Comparison of ENCODE assay signal across 8 mouse cellular contexts in genomic region chr7:127912938-127913337, GRCm38 (mm10). TPM values are rescaled to one million over a fixed set of nuclear protein-coding genes. Genes with fewer than 3 reads are reported as not detected.
A peak's percentile ranks its signal among the peaks of the same experiment; 100 is the strongest.
DNase-seq lines count a peak whose midpoint lies in the region; ATAC-seq and TF ChIP-seq lines count a peak whose summit lies in the region.

No protein-coding gene starts in this region.

- H3K9me3 ChIP-seq in heart, postnatal 0 days (replicated peaks; ENCODE audit: control insufficient read depth, low read length), result no peaks in the 10 kb centered on the region
- no peaks in the 10 kb centered on the region for H3K9me3 ChIP-seq in hindbrain, embryonic 13.5 days
- no peaks in the 10 kb centered on the region for H3K9me3 ChIP-seq in midbrain, embryonic 13.5 days

- H3K27ac ChIP-seq in heart, postnatal 0 days (ENCODE audit: low read depth), result no peak overlapping the region
- H3K27ac ChIP-seq in bone marrow, adult 2 months (ENCODE audit: control insufficient read depth, insufficient read depth, low read depth, low read length, poor library complexity), result no peak overlapping the region
- H3K27ac ChIP-seq in hindbrain, embryonic 13.5 days, result peak overlapping the region; percentile 87; the same call in 1 of the 2 replicates
- H3K27ac ChIP-seq in midbrain, embryonic 13.5 days, result peak overlapping the region; percentile 84; the same call in 1 of the 2 replicates

- WGBS in heart, postnatal 0 days, result 8% methylated on average over 4 of the region's 4 CpGs
- 3% methylated on average over 4 of the region's 4 CpGs for WGBS in bone marrow, adult 2 months
- WGBS in hindbrain, embryonic 13.5 days, result 29% methylated on average over 4 of the region's 4 CpGs
- 33% methylated on average over 4 of the region's 4 CpGs for WGBS in midbrain, embryonic 13.5 days

- no peak for ATAC-seq in heart, postnatal 0 days (ENCODE audit: insufficient read depth, low read depth)
- ATAC-seq in hindbrain, embryonic 13.5 days (ENCODE audit: low FRiP score), result no peak
- no peak for ATAC-seq in midbrain, embryonic 13.5 days

- TF ChIP-seq EP300 in heart, postnatal 0 days (IDR thresholded peaks at IDR 0.05; ENCODE audit: low read depth), result no peak

- H3K27me3 ChIP-seq in heart, postnatal 0 days (ENCODE audit: control insufficient read depth, insufficient read depth, low read length), result no peaks in the 10 kb centered on the region
- H3K27me3 ChIP-seq in hindbrain, embryonic 13.5 days, result no peaks in the 10 kb centered on the region
- H3K27me3 ChIP-seq in midbrain, embryonic 13.5 days, result no peaks in the 10 kb centered on the region

- no peak for DNase-seq in heart, postnatal 0 days (ENCODE audit: low spot score)
- no peak for DNase-seq in heart, adult 18-20 months
- DNase-seq in right cerebral cortex, postnatal 10 days (ENCODE audit: low spot score in 2 of 2), result no peak
- DNase-seq in MN1 (ENCODE audit: low spot score), result no peak
- DNase-seq in right cerebral cortex, postnatal 4 days, result no peak

- peak overlapping the region; percentile 86; the same call in 1 of the 2 replicates for H3K9ac ChIP-seq in heart, postnatal 0 days (replicated peaks; ENCODE audit: low read depth, low read length)
- peak overlapping the region; percentile 84 for H3K9ac ChIP-seq in hindbrain, embryonic 13.5 days
- H3K9ac ChIP-seq in midbrain, embryonic 13.5 days (replicated peaks), result peak overlapping the region; percentile 78

- TF ChIP-seq CTCF in heart, postnatal 0 days (IDR thresholded peaks at IDR 0.05; ENCODE audit: low read depth), result no peak
- no peak for TF ChIP-seq CTCF in bone marrow, adult 2 months (IDR thresholded peaks at IDR 0.05; ENCODE audit: control insufficient read depth, insufficient read depth, low read length)

- TF ChIP-seq POLR2A in bone marrow, adult 2 months (IDR thresholded peaks at IDR 0.05; ENCODE audit: borderline replicate concordance, control insufficient read depth, low read depth, low read length), result no peak

- H3K4me1 ChIP-seq in heart, postnatal 0 days (ENCODE audit: control insufficient read depth, insufficient read depth), result 0 out of 2 replicates have a peak, but pooled peaks cover 11% of the 10 kb centered on the region
- no peaks in the 10 kb centered on the region for H3K4me1 ChIP-seq in bone marrow, adult 2 months (ENCODE audit: control insufficient read depth, insufficient read depth, low read length)
- peaks cover 16% of the 10 kb centered on the region for H3K4me1 ChIP-seq in hindbrain, embryonic 13.5 days (replicated peaks)
- H3K4me1 ChIP-seq in midbrain, embryonic 13.5 days (replicated peaks), result peaks cover 13% of the 10 kb centered on the region

- H3K4me2 ChIP-seq in heart, postnatal 0 days (ENCODE audit: low read depth, low read length), result peak overlapping the region; percentile 87
- H3K4me2 ChIP-seq in hindbrain, embryonic 13.5 days, result peak overlapping the region; percentile 74
- peak overlapping the region; percentile 77 for H3K4me2 ChIP-seq in midbrain, embryonic 13.5 days (replicated peaks)

- H3K36me3 ChIP-seq in heart, postnatal 0 days (replicated peaks; ENCODE audit: control insufficient read depth, insufficient read depth, low read length), result peaks cover 37% of the 10 kb centered on the region
- H3K36me3 ChIP-seq in hindbrain, embryonic 13.5 days, result peaks cover 51% of the 10 kb centered on the region
- peaks cover 48% of the 10 kb centered on the region for H3K36me3 ChIP-seq in midbrain, embryonic 13.5 days

- peak overlapping the region; percentile 96 for H3K4me3 ChIP-seq in heart, postnatal 0 days (ENCODE audit: low read depth, low read length)
- H3K4me3 ChIP-seq in bone marrow, adult 2 months (replicated peaks; ENCODE audit: control insufficient read depth, low read depth, low read length), result peak overlapping the region; percentile 83
- peak overlapping the region; percentile 96 for H3K4me3 ChIP-seq in hindbrain, embryonic 13.5 days
- H3K4me3 ChIP-seq in midbrain, embryonic 13.5 days (replicated peaks), result peak overlapping the region; percentile 87

RNA-seq across cellular contexts. Expression of gene Kat8, which starts 0.6 kb away (rescaled TPM):
- 14.4 and 22.6 TPM in 2 replicates for total RNA-seq in heart, postnatal 0 days (2014; rRNA removed; ENCODE audit: low replicate concordance)
- polyA plus RNA-seq in heart, postnatal 0 days (2015; fragmentation: Nextera tagmentation; extraction: Ambion mirVana), result 17.0 and 20.4 TPM in 2 replicates
- 10 to 100 TPM; 14.1 to 14.6 TPM for total RNA-seq in heart, adult 18-20 months (2021)
- polyA plus RNA-seq in bone marrow, adult 2 months (2011; ENCODE audit: insufficient read depth, insufficient read length, low replicate concordance, missing spikeins), result 14.5 and 15.7 TPM in 2 replicates
- polyA plus RNA-seq in hindbrain, embryonic 13.5 days (2015; fragmentation: Nextera tagmentation; extraction: Ambion mirVana), result 47.1 and 50.9 TPM in 2 replicates
- 51.0 and 56.0 TPM in 2 replicates for polyA plus RNA-seq in midbrain, embryonic 13.5 days (2015; fragmentation: Nextera tagmentation; extraction: Ambion mirVana)

RNA-seq across cellular contexts. Expression of gene Bckdk, which starts 9.1 kb away (rescaled TPM):
- 117 and 196 TPM in 2 replicates for total RNA-seq in heart, postnatal 0 days (2014; rRNA removed; ENCODE audit: low replicate concordance)
- 128 and 131 TPM in 2 replicates for polyA plus RNA-seq in heart, postnatal 0 days (2015; fragmentation: Nextera tagmentation; extraction: Ambion mirVana)
- 100 to 1,000 TPM; 119 to 128 TPM for total RNA-seq in heart, adult 18-20 months (2021)
- polyA plus RNA-seq in bone marrow, adult 2 months (2011; ENCODE audit: insufficient read depth, insufficient read length, low replicate concordance, missing spikeins), result 42.4 and 66.8 TPM in 2 replicates
- 59.7 and 66.8 TPM in 2 replicates for polyA plus RNA-seq in hindbrain, embryonic 13.5 days (2015; fragmentation: Nextera tagmentation; extraction: Ambion mirVana)
- 74.7 and 74.8 TPM in 2 replicates for polyA plus RNA-seq in midbrain, embryonic 13.5 days (2015; fragmentation: Nextera tagmentation; extraction: Ambion mirVana)

RNA-seq across cellular contexts. Expression of gene Prss8, which starts 17.0 kb away (rescaled TPM):
- total RNA-seq in heart, postnatal 0 days (2014; rRNA removed; ENCODE audit: low replicate concordance), result 0.73 and 8.1 TPM in 2 replicates
- polyA plus RNA-seq in heart, postnatal 0 days (2015; fragmentation: Nextera tagmentation; extraction: Ambion mirVana), result 0.18 and 0.34 TPM in 2 replicates
- total RNA-seq in heart, adult 18-20 months (2021), result under 1 TPM in 1 of 2 experiments, not detected in 1; 0.26 TPM
- 1.8 TPM in 1 of 2 replicates, not detected in the other for polyA plus RNA-seq in bone marrow, adult 2 months (2011; ENCODE audit: insufficient read depth, insufficient read length, low replicate concordance, missing spikeins)
- 0.26 and 0.30 TPM in 2 replicates for polyA plus RNA-seq in hindbrain, embryonic 13.5 days (2015; fragmentation: Nextera tagmentation; extraction: Ambion mirVana)
- 0.20 and 0.35 TPM in 2 replicates for polyA plus RNA-seq in midbrain, embryonic 13.5 days (2015; fragmentation: Nextera tagmentation; extraction: Ambion mirVana)

RNA-seq across cellular contexts. Expression of gene Vkorc1, which starts 17.5 kb away (rescaled TPM):
- total RNA-seq in heart, postnatal 0 days (2014; rRNA removed; ENCODE audit: low replicate concordance), result 36.8 and 59.1 TPM in 2 replicates
- polyA plus RNA-seq in heart, postnatal 0 days (2015; fragmentation: Nextera tagmentation; extraction: Ambion mirVana), result 70.4 and 85.8 TPM in 2 replicates
- 10 to 100 TPM; 19.3 to 20.8 TPM for total RNA-seq in heart, adult 18-20 months (2021)
- 15.1 and 22.3 TPM in 2 replicates for polyA plus RNA-seq in bone marrow, adult 2 months (2011; ENCODE audit: insufficient read depth, insufficient read length, low replicate concordance, missing spikeins)
- 67.6 and 71.1 TPM in 2 replicates for polyA plus RNA-seq in hindbrain, embryonic 13.5 days (2015; fragmentation: Nextera tagmentation; extraction: Ambion mirVana)
- 51.9 and 54.9 TPM in 2 replicates for polyA plus RNA-seq in midbrain, embryonic 13.5 days (2015; fragmentation: Nextera tagmentation; extraction: Ambion mirVana)

RNA-seq across cellular contexts. Expression of gene Gm21974, which starts 17.7 kb away (rescaled TPM):
- total RNA-seq in heart, postnatal 0 days (2014; rRNA removed; ENCODE audit: low replicate concordance), result 1.1 TPM in 1 of 2 replicates, not detected in the other
- polyA plus RNA-seq in heart, postnatal 0 days (2015; fragmentation: Nextera tagmentation; extraction: Ambion mirVana), result not detected in 2 replicates
- under 1 TPM in 1 of 2 experiments, not detected in 1; 0.27 TPM for total RNA-seq in heart, adult 18-20 months (2021)
- not detected in 2 replicates for polyA plus RNA-seq in bone marrow, adult 2 months (2011; ENCODE audit: insufficient read depth, insufficient read length, low replicate concordance, missing spikeins)
- polyA plus RNA-seq in hindbrain, embryonic 13.5 days (2015; fragmentation: Nextera tagmentation; extraction: Ambion mirVana), result 0.61 TPM in 1 of 2 replicates, not detected in the other
- polyA plus RNA-seq in midbrain, embryonic 13.5 days (2015; fragmentation: Nextera tagmentation; extraction: Ambion mirVana), result not detected in 2 replicates

Comparison
In these comparisons a context has a peak if more than half of its experiments do, and no peak if none do; other contexts are left out.
1. H3K27ac ChIP-seq: peak in hindbrain, embryonic 13.5 days (single experiment) and midbrain, embryonic 13.5 days (single experiment); none in heart, postnatal 0 days (single experiment) and bone marrow, adult 2 months (single experiment).
2. Peak in every context shown above with its lines, with median percentiles within 50 percentile points of each other: H3K4me2 ChIP-seq, H3K4me3 ChIP-seq and H3K9ac ChIP-seq.